Mouse (Mus musculus): Measurements from ENCODE around the gene Tex47.

Gene Tex47

GRCm38 (mm10) chr5:7303819-7304218 lies at the start of gene Tex47:
Gene Tex47, plus strand, starts transcription at chr5:7304119.
- DNase-seq (ENCODE audit: low spot score in 2 of 2), result no peak

DNA sequence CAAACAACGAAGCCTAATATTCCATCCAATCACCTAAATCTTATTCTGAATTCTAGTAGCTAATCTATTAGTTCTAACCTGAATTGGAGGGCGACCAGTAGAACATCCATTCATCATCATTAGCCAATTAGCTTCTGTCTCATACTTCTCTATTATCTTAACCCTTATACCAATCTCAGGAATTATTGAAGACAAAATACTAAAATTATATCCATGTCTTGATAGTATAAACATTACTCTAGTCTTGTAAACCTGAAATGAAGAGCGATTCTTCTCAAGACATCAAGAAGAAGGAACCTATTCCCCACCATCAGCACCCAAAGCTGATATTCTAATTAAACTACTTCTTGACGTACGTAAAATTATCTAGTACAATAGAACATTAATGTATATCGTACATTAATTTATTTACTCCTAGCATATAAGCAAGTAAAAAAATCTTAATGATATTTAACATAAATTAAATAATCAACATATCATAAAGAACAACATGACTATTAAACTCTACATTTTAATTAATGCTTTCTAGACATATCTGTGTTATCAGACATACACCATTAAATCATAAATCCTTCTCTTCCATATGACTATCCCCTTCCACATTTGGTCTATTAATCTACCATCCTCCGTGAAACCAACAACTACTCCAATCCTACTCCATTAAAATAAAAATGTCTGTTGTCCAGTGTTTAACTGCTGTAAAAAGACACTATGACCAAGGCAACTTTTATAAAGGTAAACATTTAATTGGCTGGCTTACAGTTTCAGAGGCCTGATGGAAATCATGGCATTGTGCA lies 27.1 kb upstream of the Tex47 start:
- no peak for DNase-seq (ENCODE audit: low spot score in 2 of 2)

DNA sequence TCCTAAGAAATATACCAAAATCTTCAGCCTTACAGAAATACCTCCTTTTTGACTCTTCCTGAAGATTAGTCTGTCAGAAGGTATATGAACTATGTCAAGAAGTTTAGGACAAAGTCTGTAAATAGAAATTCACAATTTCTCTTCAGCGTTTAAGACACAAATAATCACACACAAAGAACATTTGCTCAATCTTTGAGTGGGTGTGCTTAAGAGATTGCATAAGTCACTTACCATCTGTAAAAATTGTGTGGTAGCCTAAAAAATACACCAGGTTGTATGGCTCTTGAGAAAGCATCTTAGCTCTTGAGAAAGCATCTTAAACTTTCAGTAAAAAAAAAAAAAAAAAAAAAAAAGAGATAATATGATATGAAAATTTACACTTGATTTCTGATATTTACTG lies 19.6 kb upstream of the Tex47 start:
- DNase-seq (ENCODE audit: low spot score in 2 of 2), result no peak

DNA sequence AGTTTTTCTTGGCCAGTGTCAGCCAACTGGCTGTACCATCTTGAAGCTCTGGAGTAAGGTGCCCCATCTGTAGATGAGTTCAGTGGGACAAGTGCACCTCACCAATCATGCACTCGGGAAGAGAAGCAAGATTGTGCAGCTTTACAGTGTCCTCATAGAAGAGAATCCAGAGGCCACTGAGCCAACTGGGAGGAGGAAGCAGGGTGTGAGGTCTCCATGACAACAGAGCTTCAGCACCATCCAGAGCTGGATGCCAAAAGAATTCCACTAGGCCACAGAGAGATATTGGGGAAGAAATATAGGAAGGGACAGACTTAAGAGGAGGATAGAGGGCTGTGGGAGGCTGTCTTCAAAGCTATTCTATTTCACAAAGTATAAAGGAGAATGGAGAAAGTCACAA lies 950 bp upstream of the Tex47 start:
- DNase-seq (ENCODE audit: low spot score in 2 of 2), result no peak

DNA sequence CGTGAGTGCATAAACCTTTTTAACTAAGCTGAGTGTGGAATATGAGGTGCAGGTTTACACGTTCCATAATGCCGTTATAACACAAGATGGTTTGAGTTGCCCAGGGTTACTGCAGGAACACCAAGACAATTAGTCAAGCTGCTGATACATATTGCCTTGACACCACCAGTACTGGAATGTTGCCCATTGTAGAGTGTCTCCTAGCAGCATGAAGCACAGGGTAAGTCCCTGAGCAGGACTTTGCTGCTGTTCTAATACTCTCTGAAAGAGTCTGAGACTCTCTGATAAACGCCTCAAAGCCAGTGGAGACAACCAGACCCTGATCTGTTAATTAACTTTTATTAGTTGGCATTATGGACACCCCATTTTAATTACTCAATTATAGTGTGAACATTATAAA lies 21.7 kb downstream of the Tex47 start:
- DNase-seq (ENCODE audit: low spot score in 2 of 2), result no peak

- DNase-seq (ENCODE audit: low spot score in 2 of 2), result peak; percentile 21 to 61
Measured at GRCm38 (mm10) chr5:7344145-7345010, 40.5 kb downstream of the Tex47 start, which contains the start of gene Zfp804b. Gene Zfp804b, minus strand, starts transcription at chr5:7344756.

- no peak for DNase-seq (ENCODE audit: low spot score in 2 of 2)
Measured at GRCm38 (mm10) chr5:7345011-7345389, 41.1 kb downstream of the Tex47 start.
